Mouse (Mus musculus) natural killer cell, adult 2 months (primary cell): ENCODE measurements around the gene Tia1.

Source experiments
- DNase-seq, 2 experiments: peaks; one replicate each; pipeline ENCODE4 v3.0.0; 2022; ENCODE audit warnings: low spot score in 2 of 2

The Tia1 gene

DNA sequence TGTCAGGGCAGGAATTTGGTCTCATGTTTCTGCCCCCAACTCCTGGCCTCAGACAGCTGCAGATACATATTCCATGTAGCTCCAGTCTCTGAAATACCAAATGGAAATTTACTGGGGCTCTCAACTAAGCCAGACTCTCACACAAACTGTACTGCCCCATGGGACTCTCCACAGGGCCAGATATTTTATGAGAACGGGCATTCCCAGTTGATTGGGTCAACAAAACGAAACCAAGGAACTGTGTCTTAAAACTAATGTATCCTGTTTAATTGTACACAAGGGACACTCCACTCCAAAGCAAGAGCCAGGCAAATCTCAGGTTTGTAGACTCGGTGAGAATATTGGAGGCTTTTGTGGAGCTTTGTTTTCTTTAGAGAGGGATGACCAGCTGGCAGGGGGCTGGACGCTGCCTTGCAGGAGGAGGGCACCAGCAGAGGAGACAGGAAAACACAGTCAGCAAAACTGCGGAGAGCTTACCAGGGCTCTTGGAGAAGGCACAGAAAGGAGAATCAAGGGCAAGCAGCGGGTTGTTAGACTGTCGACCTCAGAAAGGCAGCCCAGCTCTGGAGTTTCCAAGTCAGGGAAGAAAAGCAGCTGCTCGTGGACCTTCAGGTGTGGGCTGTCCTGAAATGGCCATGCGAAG is 76.3 kb downstream of the Tia1 start:
- no peak for DNase-seq

DNA sequence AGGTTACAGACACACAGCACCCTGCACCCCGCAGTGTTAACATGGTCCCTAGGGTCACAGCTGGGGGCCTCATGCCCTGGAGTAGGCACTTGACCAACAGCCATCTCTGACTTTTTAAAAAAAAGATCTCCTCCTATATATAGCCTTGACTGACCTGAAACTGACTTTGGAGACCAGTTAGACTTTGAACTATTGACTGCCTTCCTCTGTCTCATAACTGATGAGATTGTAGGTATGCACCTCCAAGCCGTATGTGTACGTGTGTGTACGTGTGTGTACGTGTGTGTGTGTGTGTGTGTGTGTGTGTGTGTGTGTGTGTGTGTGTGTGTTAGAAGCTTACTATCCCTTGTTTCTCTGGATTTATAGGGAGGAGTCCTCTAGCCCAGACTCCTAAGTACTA is 77.9 kb downstream of the Tia1 start:
- DNase-seq: no peak
